Mouse (Mus musculus): ENCODE measurements around the gene Wfdc17. TPM values are rescaled to one million over a fixed set of nuclear protein-coding genes. Genes with fewer than 3 reads are reported as not detected.

The Wfdc17 gene
- polyA plus RNA-seq, 1 experiment from 2014 or later: 0.51 TPM

DNA sequence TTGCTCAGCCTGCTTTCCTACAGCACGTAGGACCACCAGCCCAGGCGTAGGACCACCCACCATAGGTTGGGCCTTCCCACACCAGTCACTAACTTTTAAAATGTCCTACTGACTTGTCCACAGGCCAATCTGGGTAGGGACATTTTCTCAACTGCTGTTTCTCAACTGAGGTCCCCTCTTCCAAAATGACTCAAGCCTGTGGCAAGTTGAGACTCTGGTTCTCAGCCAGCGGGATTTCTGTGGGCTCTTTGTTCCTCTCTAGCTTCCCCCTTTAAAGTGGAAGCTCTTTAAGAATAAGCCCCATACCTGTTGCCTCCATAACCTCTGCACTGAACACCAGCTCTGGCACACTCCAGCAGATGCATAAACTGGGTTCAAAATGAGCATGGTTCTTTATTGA, 39.7 kb downstream of the Wfdc17 start:
- WGBS: 86% methylated on average over 3 of the region's 3 CpGs

DNA sequence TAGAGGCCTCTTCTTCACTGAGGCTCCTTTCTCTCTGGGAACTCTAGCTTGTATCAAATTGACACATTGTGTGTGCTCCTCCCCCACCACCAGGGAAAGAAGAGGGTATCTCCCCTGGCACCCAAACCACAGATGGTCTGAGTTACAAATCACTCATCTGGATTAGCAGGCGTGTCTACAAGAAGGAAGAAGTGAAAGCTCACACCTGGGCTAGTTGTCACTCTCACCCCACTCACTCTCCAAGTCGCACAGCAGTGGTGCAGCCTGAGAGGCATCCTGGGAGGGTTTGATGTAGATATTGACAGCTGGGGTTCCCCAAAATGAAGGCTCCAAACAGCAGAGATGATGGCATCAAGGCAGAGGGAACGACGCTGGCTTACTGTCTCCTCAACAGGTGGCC, 42.4 kb downstream of the Wfdc17 start:
- Histone ChIP-seq H3K4me1 (no peaks in the 10 kb centered on the region), H3K27ac (replicated peaks) (no peak overlapping the region), H3K9me3 (no peaks in the 10 kb centered on the region), H3K36me3 (replicated peaks) (no peaks in the 10 kb centered on the region), H3K27me3 (replicated peaks; ENCODE audit: low read depth, poor library complexity, severe bottlenecking) (peaks cover 46% of the 10 kb centered on the region), H3K4me3 (no peak overlapping the region)
- WGBS: 80% methylated on average over 4 of the region's 4 CpGs
- no peak for DNase-seq (ENCODE audit: low spot score)

More for the DNA sequence above, 39.7 kb downstream of the Wfdc17 start:
- no peaks in the 10 kb centered on the region for H3K9me3 ChIP-seq
- no peak overlapping the region for H3K4me3 ChIP-seq
- no peak for DNase-seq (ENCODE audit: low spot score)
- no peak overlapping the region for H3K27ac ChIP-seq (replicated peaks)
- H3K36me3 ChIP-seq (replicated peaks): no peaks in the 10 kb centered on the region
- H3K27me3 ChIP-seq (replicated peaks; ENCODE audit: low read depth, poor library complexity, severe bottlenecking): peaks cover 43% of the 10 kb centered on the region
- H3K4me1 ChIP-seq: no peaks in the 10 kb centered on the region

GRCm38 (mm10) chr11:83746681-83747080, 42.9 kb downstream of the Wfdc17 start, which contains the start of gene Wfdc21:
Gene Wfdc21, plus strand, starts transcription at chr11:83746940.
- no peaks in the 10 kb centered on the region for H3K36me3 ChIP-seq (replicated peaks)
- H3K27me3 ChIP-seq (replicated peaks; ENCODE audit: low read depth, poor library complexity, severe bottlenecking): peaks cover 50% of the 10 kb centered on the region
- WGBS: 71% methylated on average over 5 of the region's 5 CpGs
- no peak within 1 kb of the TSS for H3K4me3 ChIP-seq
- no peak within 1 kb of the TSS for H3K27ac ChIP-seq (replicated peaks)
- no peak for DNase-seq (ENCODE audit: low spot score)
- H3K9me3 ChIP-seq: no peaks in the 10 kb centered on the region
- no peaks in the 10 kb centered on the region for H3K4me1 ChIP-seq

DNA sequence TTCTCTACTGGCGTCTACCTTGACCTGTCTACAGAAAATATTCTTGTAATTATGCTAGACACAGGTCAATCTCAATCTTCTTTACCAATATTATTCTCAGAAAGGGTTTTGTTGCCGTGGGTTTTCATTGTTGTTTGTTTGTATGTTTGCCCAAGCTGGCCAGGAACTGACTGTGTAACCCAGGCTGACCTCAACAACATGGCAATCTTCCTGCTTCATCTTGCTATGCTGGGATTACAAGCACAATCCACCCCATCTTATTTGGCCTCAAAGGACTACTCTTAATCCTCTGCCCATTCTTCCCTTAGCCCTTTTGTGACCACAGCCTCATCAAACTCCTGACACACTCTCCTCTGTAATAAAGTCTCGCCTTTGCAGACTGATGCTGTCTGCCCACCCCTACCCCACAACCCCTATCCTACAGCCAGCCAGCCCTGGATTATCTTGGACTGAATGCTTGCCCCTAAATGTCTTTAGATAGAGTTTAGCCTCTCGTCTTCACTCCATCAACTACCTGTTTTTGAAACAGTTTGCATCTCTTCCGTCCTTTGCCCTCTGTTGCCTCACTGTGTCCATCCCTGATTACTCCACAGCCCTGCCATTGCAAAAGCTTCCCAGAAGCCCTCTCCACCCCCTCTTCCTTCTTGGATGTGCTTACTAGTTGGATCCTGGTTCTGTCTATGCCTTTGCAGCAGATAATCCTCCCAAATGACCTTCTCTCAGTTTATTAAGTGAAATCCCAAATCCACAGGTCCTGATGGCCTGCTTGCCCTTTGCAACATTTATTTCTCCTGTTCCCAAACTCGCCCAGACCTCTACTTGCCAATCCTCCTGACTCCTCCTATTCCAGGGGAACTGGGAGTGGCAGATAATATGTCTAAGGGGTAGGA, 43.8 kb downstream of the Wfdc17 start:
- Histone ChIP-seq H3K4me1 (no peaks in the 10 kb centered on the region), H3K27ac (replicated peaks) (no peak overlapping the region), H3K36me3 (replicated peaks) (no peaks in the 10 kb centered on the region), H3K27me3 (replicated peaks; ENCODE audit: low read depth, poor library complexity, severe bottlenecking) (peaks cover 58% of the 10 kb centered on the region), H3K9me3 (no peaks in the 10 kb centered on the region), H3K4me3 (no peak overlapping the region)
- WGBS: 71% methylated on average over 6 of the region's 6 CpGs
- no peak for DNase-seq (ENCODE audit: low spot score)

DNA sequence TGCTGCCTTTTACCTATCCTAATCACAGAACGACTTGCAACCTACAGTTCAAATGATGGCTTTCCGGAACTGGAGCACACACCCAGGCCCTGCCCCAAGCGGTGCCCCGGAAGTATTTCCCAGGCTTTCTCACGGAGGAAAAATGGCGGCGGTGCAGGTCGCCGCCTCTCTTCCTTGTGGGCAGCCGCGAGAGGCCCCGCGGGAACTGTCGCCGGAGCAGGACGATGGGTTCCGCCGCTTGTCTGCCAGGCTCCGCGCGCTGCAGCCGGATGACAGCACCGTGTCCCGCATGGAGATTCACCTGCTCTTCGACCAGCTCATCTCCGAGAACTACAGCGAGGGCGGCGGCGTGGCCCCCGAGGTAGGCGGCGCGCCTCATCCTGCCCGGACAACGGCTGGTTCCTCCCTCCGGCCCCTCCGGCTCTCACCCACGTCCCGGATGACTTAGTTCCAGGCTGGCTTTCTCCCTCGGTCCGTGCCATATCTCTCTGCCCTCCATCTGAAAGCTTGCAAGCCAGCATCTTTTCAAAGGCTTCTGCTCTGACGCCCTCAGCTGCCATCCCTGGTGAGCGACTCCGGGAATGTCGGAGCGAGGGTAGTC, 49.9 kb downstream of the Wfdc17 start, which contains the start of gene Heatr6:
Heatr6 (plus strand) TSS at position 116 of the 601 bp plus-strand sequence.
- H3K4me3 ChIP-seq: peak within 1 kb of the TSS; percentile 93
- WGBS: under 1% methylated on average over 47 of the region's 47 CpGs
- DNase-seq (ENCODE audit: low spot score): peak; percentile 91
- peaks cover 32% of the 10 kb centered on the region for H3K36me3 ChIP-seq (replicated peaks)
- H3K27ac ChIP-seq (replicated peaks): peak within 1 kb of the TSS; percentile 95
- peaks cover 26% of the 10 kb centered on the region for H3K27me3 ChIP-seq (replicated peaks; ENCODE audit: low read depth, poor library complexity, severe bottlenecking)
- H3K9me3 ChIP-seq: no peaks in the 10 kb centered on the region
- H3K4me1 ChIP-seq: peaks cover 17% of the 10 kb centered on the region

- 10% methylated on average over 8 of the region's 8 CpGs for WGBS
- H3K27me3 ChIP-seq (replicated peaks; ENCODE audit: low read depth, poor library complexity, severe bottlenecking): peaks cover 23% of the 10 kb centered on the region
- peak overlapping the region; percentile 93 for H3K4me3 ChIP-seq
- peaks cover 38% of the 10 kb centered on the region for H3K36me3 ChIP-seq (replicated peaks)
- no peak for DNase-seq (ENCODE audit: low spot score)
- H3K4me1 ChIP-seq: peaks cover 17% of the 10 kb centered on the region
- H3K27ac ChIP-seq (replicated peaks): peak overlapping the region; percentile 95
- H3K9me3 ChIP-seq: no peaks in the 10 kb centered on the region
Measured at GRCm38 (mm10) chr11:83754227-83754626, 50.4 kb downstream of the Wfdc17 start.

Other genes starting within 250 kb of the Wfdc17 start
- 1.3 and 1.5 TPM in 2 replicates for gene Mmp28, start 240.9 kb upstream of the Wfdc17 start, polyA plus RNA-seq (2016; fragmentation: Nextera tagmentation; extraction: Ambion mirVana)
- gene Taf15, start 230.9 kb upstream of the Wfdc17 start, polyA plus RNA-seq (2016; fragmentation: Nextera tagmentation; extraction: Ambion mirVana): 12.4 and 12.7 TPM in 2 replicates
- gene Heatr9, start 181.8 kb upstream of the Wfdc17 start, polyA plus RNA-seq (2016; fragmentation: Nextera tagmentation; extraction: Ambion mirVana): not detected in 2 replicates
- not detected in 2 replicates for gene Ccl5, start 173.5 kb upstream of the Wfdc17 start, polyA plus RNA-seq (2016; fragmentation: Nextera tagmentation; extraction: Ambion mirVana)
- gene Ccl9, start 125.4 kb upstream of the Wfdc17 start, polyA plus RNA-seq (2016; fragmentation: Nextera tagmentation; extraction: Ambion mirVana): 1.2 and 1.7 TPM in 2 replicates
- 1.2 and 2.7 TPM in 2 replicates for gene Ccl6, start 110.9 kb upstream of the Wfdc17 start, polyA plus RNA-seq (2016; fragmentation: Nextera tagmentation; extraction: Ambion mirVana)
- gene Rpl9-ps1, start 58.4 kb upstream of the Wfdc17 start, polyA plus RNA-seq (2016; fragmentation: Nextera tagmentation; extraction: Ambion mirVana): not detected in 2 replicates
- 0.54 and 1.0 TPM in 2 replicates for gene Ccl3, start 54.6 kb upstream of the Wfdc17 start, polyA plus RNA-seq (2016; fragmentation: Nextera tagmentation; extraction: Ambion mirVana)
- gene Ccl4, start 41.4 kb upstream of the Wfdc17 start, polyA plus RNA-seq (2016; fragmentation: Nextera tagmentation; extraction: Ambion mirVana): 0.40 TPM in 1 of 2 replicates, not detected in the other
- not detected in 2 replicates for gene Wfdc18, start 5.0 kb downstream of the Wfdc17 start, polyA plus RNA-seq (2016; fragmentation: Nextera tagmentation; extraction: Ambion mirVana)
- not detected in 2 replicates for gene Wfdc21, start 42.9 kb downstream of the Wfdc17 start, polyA plus RNA-seq (2016; fragmentation: Nextera tagmentation; extraction: Ambion mirVana)
- gene Heatr6, start 49.7 kb downstream of the Wfdc17 start, polyA plus RNA-seq (2016; fragmentation: Nextera tagmentation; extraction: Ambion mirVana): 26.2 and 27.0 TPM in 2 replicates
- 0.07 and 0.18 TPM in 2 replicates for gene Hnf1b, start 146.1 kb downstream of the Wfdc17 start, polyA plus RNA-seq (2016; fragmentation: Nextera tagmentation; extraction: Ambion mirVana)
- 45.0 and 46.2 TPM in 2 replicates for gene Ddx52, start 238.1 kb downstream of the Wfdc17 start, polyA plus RNA-seq (2016; fragmentation: Nextera tagmentation; extraction: Ambion mirVana)

Measured in embryonic facial prominence, embryonic 10.5 days (tissue).